Mouse (Mus musculus) liver, embryonic 16.5 days (tissue): ENCODE data around the gene Psme4. TPM values are rescaled to one million over a fixed set of nuclear protein-coding genes. Genes with fewer than 3 reads are reported as not detected.

Source experiments
- ATAC-seq: fragments of 200-750 bp; cut with Nextera tagmentation; 2 replicates; pipeline ENCODE4 v1.8.0; 2017; ENCODE audit warnings: low read depth, mild to moderate bottlenecking, moderate number of reproducible peaks, moderate library complexity
- H3K27ac ChIP-seq: fragments of 300-500 bp; sonication (generic); 2 replicates; pipeline ENCODE4 v1.5.1; 2014; ENCODE audit warnings: mild to moderate bottlenecking, low read length
- H3K27me3 ChIP-seq: fragments of 300-500 bp; sonication (generic); 2 replicates; pipeline ENCODE4 v1.6.1; 2014; ENCODE audit warnings: low read depth, low read length, mixed read lengths; ENCODE audit not compliant: control insufficient read depth, insufficient read depth
- H3K36me3 ChIP-seq: fragments of 300-500 bp; sonication (generic); 2 replicates; pipeline ENCODE4 v1.6.1; 2014; ENCODE audit warnings: mild to moderate bottlenecking; ENCODE audit not compliant: control insufficient read depth, insufficient read depth
- H3K4me1 ChIP-seq: fragments of 300-500 bp; sonication (generic); 2 replicates; pipeline ENCODE4 v1.6.1; 2014; ENCODE audit warnings: low read depth, low read length, mixed read lengths; ENCODE audit not compliant: control insufficient read depth
- H3K4me2 ChIP-seq: fragments of 300-500 bp; sonication (generic); 2 replicates; pipeline ENCODE4 v1.6.1; 2014; ENCODE audit warnings: low read depth, low read length, mixed read lengths
- H3K4me3 ChIP-seq: fragments of 300-500 bp; sonication (generic); 2 replicates; pipeline ENCODE4 v1.5.1; 2014; ENCODE audit warnings: low read depth, mild to moderate bottlenecking, low read length
- H3K9ac ChIP-seq: fragments of 300-500 bp; sonication (generic); 2 replicates; pipeline ENCODE4 v1.6.1; 2014; ENCODE audit warnings: low read depth, low read length
- H3K9me3 ChIP-seq: fragments of 300-500 bp; sonication (generic); replicated peaks from 2 replicates; pipeline ENCODE4 v1.6.1; 2016; ENCODE audit warnings: low read length; ENCODE audit not compliant: control insufficient read depth
- WGBS: fragments of 180-500 bp; shearing (Covaris S2); extraction: QIAGEN DNeasy Blood & Tissue Kit; methylation state at CpG from one replicate; pipeline ENCODE4 v1.1.7; 2014; ENCODE audit not compliant: insufficient replicate concordance; 5-methylcytosine and 5-hydroxymethylcytosine counted together
- polyA plus RNA-seq: library from polyadenylated mRNA; unstranded; fragments of >200 nt; fragmentation: Nextera tagmentation; extraction: Ambion mirVana; gene quantifications from 2 replicates; pipeline ENCODE4 v1.2.1, GENCODE M21; 2015

The Psme4 gene
- polyA plus RNA-seq: 7.2 and 8.0 TPM in 2 replicates

- Histone ChIP-seq H3K4me3 (peak within 1 kb of the TSS; percentile 100), H3K9ac (peak within 1 kb of the TSS; percentile 100), H3K9me3 (no peaks in the 10 kb centered on the region), H3K4me2 (peak within 1 kb of the TSS; percentile 87), H3K4me1 (peaks cover 9% of the 10 kb centered on the region), H3K36me3 (no peaks in the 10 kb centered on the region), H3K27me3 (no peaks in the 10 kb centered on the region), H3K27ac (peak within 1 kb of the TSS; percentile 94)
- peak; percentile 94 for ATAC-seq
- 2% methylated on average over 42 of the region's 43 CpGs for WGBS
Observed at GRCm38 (mm10) chr11:30771267-30771903, at the start of gene Psme4. Psme4 (plus strand) TSS chr11:30771726.

GRCm38 (mm10) chr11:30723438-30723837, 48.1 kb upstream of the Psme4 start:
- no peak overlapping the region for H3K9ac ChIP-seq
- no peaks in the 10 kb centered on the region for H3K4me1 ChIP-seq
- ATAC-seq: no peak
- no peak overlapping the region for H3K27ac ChIP-seq
- 37% methylated on average over 5 of the region's 5 CpGs for WGBS
- H3K27me3 ChIP-seq: no peaks in the 10 kb centered on the region
- H3K4me3 ChIP-seq: no peak overlapping the region
- H3K4me2 ChIP-seq: no peak overlapping the region
- no peaks in the 10 kb centered on the region for H3K9me3 ChIP-seq
- H3K36me3 ChIP-seq: no peaks in the 10 kb centered on the region

GRCm38 (mm10) chr11:30730721-30731120, 40.8 kb upstream of the Psme4 start:
- no peaks in the 10 kb centered on the region for H3K9me3 ChIP-seq
- no peaks in the 10 kb centered on the region for H3K4me1 ChIP-seq
- no peak for ATAC-seq
- no peak overlapping the region for H3K4me2 ChIP-seq
- no peaks in the 10 kb centered on the region for H3K36me3 ChIP-seq
- H3K27me3 ChIP-seq: no peaks in the 10 kb centered on the region
- H3K9ac ChIP-seq: no peak overlapping the region
- no peak overlapping the region for H3K4me3 ChIP-seq
- H3K27ac ChIP-seq: no peak overlapping the region

- Histone ChIP-seq H3K36me3 (no peaks in the 10 kb centered on the region), H3K9ac (no peak overlapping the region), H3K4me1 (no peaks in the 10 kb centered on the region), H3K27me3 (no peaks in the 10 kb centered on the region), H3K27ac (no peak overlapping the region), H3K4me3 (no peak overlapping the region), H3K9me3 (no peaks in the 10 kb centered on the region), H3K4me2 (no peak overlapping the region)
- ATAC-seq: no peak
Observed at GRCm38 (mm10) chr11:30733376-30733775, 38.1 kb upstream of the Psme4 start.

GRCm38 (mm10) chr11:30743991-30744390, 27.5 kb upstream of the Psme4 start:
- Histone ChIP-seq H3K9me3 (no peaks in the 10 kb centered on the region), H3K27ac (no peak overlapping the region), H3K9ac (no peak overlapping the region), H3K36me3 (no peaks in the 10 kb centered on the region), H3K4me1 (no peaks in the 10 kb centered on the region), H3K4me2 (no peak overlapping the region), H3K4me3 (no peak overlapping the region), H3K27me3 (no peaks in the 10 kb centered on the region)
- ATAC-seq: no peak

GRCm38 (mm10) chr11:30748938-30749337, 22.6 kb upstream of the Psme4 start:
- no peak for ATAC-seq
- 57% methylated on average over 3 of the region's 3 CpGs for WGBS

GRCm38 (mm10) chr11:30749587-30749986, 21.9 kb upstream of the Psme4 start:
- WGBS: 53% methylated on average over 3 of the region's 3 CpGs
- Histone ChIP-seq H3K9me3 (no peaks in the 10 kb centered on the region), H3K4me2 (no peak overlapping the region), H3K9ac (no peak overlapping the region), H3K27ac (no peak overlapping the region), H3K27me3 (peaks cover 5% of the 10 kb centered on the region), H3K4me3 (no peak overlapping the region), H3K36me3 (no peaks in the 10 kb centered on the region), H3K4me1 (no peaks in the 10 kb centered on the region)
- no peak for ATAC-seq

More at GRCm38 (mm10) chr11:30748938-30749337, 22.6 kb upstream of the Psme4 start:
- Histone ChIP-seq H3K9me3 (no peaks in the 10 kb centered on the region), H3K4me2 (no peak overlapping the region), H3K4me1 (no peaks in the 10 kb centered on the region), H3K27me3 (peaks cover 4% of the 10 kb centered on the region), H3K27ac (no peak overlapping the region), H3K4me3 (no peak overlapping the region), H3K36me3 (no peaks in the 10 kb centered on the region), H3K9ac (no peak overlapping the region)

- no peak overlapping the region for H3K4me3 ChIP-seq
- no peak overlapping the region for H3K27ac ChIP-seq
- no peak overlapping the region for H3K4me2 ChIP-seq
- no peak for ATAC-seq
- no peaks in the 10 kb centered on the region for H3K36me3 ChIP-seq
- no peaks in the 10 kb centered on the region for H3K4me1 ChIP-seq
- 67% methylated on average over 3 of the region's 3 CpGs for WGBS
- peaks cover 12% of the 10 kb centered on the region for H3K27me3 ChIP-seq
- H3K9ac ChIP-seq: no peak overlapping the region
- H3K9me3 ChIP-seq: no peaks in the 10 kb centered on the region
Observed at GRCm38 (mm10) chr11:30750039-30750823, 21.3 kb upstream of the Psme4 start.

GRCm38 (mm10) chr11:30752956-30753355, 18.6 kb upstream of the Psme4 start:
- no peaks in the 10 kb centered on the region for H3K4me1 ChIP-seq
- no peak for ATAC-seq
- no peak overlapping the region for H3K9ac ChIP-seq
- H3K9me3 ChIP-seq: no peaks in the 10 kb centered on the region
- no peak overlapping the region for H3K4me2 ChIP-seq
- peaks cover 20% of the 10 kb centered on the region for H3K27me3 ChIP-seq
- 54% methylated on average over 3 of the region's 3 CpGs for WGBS
- H3K27ac ChIP-seq: no peak overlapping the region
- no peak overlapping the region for H3K4me3 ChIP-seq
- H3K36me3 ChIP-seq: no peaks in the 10 kb centered on the region
